Mouse (Mus musculus): ENCODE measurements around the gene Cdca7l. TPM values are rescaled to one million over a fixed set of nuclear protein-coding genes. Genes with fewer than 3 reads are reported as not detected.
"Not testable (repeated sequence)": the region's sequence is repeated elsewhere in the genome, so short reads cannot be mapped to it uniquely, and the experiment has no call there.

The Cdca7l gene
- polyA plus RNA-seq (2015; fragmentation: Nextera tagmentation; extraction: Ambion mirVana) = 3.6 and 4.8 TPM in 2 replicates

DNA sequence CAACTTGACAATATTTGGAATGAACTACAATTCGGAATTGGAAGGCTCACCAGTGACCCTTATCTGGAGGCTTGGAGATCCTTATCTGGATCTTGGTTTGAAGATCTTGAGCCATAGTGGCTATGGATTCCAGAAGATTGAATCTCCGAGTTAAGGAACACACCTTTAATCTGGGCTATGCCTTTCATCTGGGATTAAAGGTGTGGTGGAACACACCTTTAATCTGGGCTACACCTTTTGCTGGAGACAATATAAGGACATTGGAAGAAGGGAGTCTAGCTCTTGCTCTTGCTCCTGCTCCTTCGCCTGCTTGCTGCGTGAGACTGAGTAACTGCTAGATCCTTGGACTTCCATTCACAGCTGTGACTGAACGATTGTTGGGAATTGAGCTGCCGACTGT lies at the start of gene Cdca7l:
TSS of gene Cdca7l (plus strand) at position 301 of the 400 bp plus-strand sequence.
- H3K9me3 ChIP-seq (replicated peaks; ENCODE audit: control insufficient read depth, low read length, poor library complexity, severe bottlenecking); H3K36me3 ChIP-seq (ENCODE audit: control insufficient read depth, insufficient read depth, low read length); H3K27ac ChIP-seq (ENCODE audit: low read length); H3K4me2 ChIP-seq (ENCODE audit: low read length); H3K9ac ChIP-seq (ENCODE audit: low read depth, low read length); ATAC-seq; H3K27me3 ChIP-seq (ENCODE audit: control insufficient read depth, insufficient read depth, low read depth, low read length); H3K4me3 ChIP-seq (ENCODE audit: low read depth, low read length): not testable (repeated sequence)
- no CpG with 5 or more reads among the region's 6 CpGs for WGBS
- H3K4me1 ChIP-seq (ENCODE audit: control insufficient read depth, insufficient read depth, low read length) = peaks cover 22% of the 10 kb centered on the region

DNA sequence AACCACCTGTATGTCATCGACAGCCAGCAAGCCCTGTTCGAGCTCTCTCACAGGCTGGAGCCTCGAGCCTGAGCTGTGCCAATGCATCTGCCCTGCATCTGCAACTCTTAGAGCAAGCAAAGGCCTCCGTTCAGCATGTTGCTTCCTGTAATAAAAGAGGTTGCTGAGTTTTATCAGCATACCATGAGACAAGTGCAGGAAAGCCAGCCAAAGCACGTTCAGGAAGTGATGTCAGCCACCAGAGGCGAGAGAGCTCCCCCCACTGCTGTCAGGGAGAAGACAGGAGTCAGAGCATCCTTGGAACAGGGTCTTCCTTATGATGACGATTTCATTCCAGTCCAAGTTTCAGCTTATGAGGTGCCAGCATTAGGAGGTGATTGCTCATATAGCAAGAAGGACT lies 48.1 kb upstream of the Cdca7l start:
- Histone ChIP-seq H3K4me2 (ENCODE audit: low read length) (no peak overlapping the region), H3K36me3 (ENCODE audit: control insufficient read depth, insufficient read depth, low read length) (peaks cover 17% of the 10 kb centered on the region; the same call in 1 of the 2 replicates), H3K9me3 (replicated peaks; ENCODE audit: control insufficient read depth, low read length, poor library complexity, severe bottlenecking) (no peaks in the 10 kb centered on the region), H3K4me3 (ENCODE audit: low read depth, low read length) (no peak overlapping the region), H3K27me3 (ENCODE audit: control insufficient read depth, insufficient read depth, low read depth, low read length) (no peaks in the 10 kb centered on the region), H3K9ac (ENCODE audit: low read depth, low read length) (no peak overlapping the region), H3K27ac (ENCODE audit: low read length) (no peak overlapping the region), H3K4me1 (ENCODE audit: control insufficient read depth, insufficient read depth, low read length) (peaks cover 18% of the 10 kb centered on the region)
- no peak for ATAC-seq
- 84% methylated on average over 7 of the region's 7 CpGs for WGBS

DNA sequence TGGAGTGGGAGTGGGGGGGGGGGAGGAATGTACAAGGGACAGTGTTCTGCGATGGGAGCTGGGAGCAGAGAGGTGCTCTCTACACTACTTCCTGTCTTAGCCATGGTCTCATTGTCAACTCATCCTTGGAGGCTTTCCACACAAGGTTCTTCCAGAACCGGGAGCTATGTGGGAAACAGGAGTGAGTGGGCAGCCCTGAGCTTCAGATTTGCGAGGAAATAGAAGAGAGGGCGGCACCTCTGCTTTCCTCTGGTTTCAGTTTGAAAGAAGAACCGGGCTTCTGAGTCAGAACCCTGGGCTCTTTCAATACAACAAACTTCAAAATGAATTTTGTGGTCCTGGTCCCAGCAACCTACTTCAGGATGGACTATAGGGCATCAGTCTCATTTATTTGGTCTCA lies 43.7 kb upstream of the Cdca7l start:
- H3K9me3 ChIP-seq (replicated peaks; ENCODE audit: control insufficient read depth, low read length, poor library complexity, severe bottlenecking) = no peaks in the 10 kb centered on the region
- no peak overlapping the region for H3K4me2 ChIP-seq (ENCODE audit: low read length)
- ATAC-seq = no peak
- no peak overlapping the region for H3K9ac ChIP-seq (ENCODE audit: low read depth, low read length)
- H3K27me3 ChIP-seq (ENCODE audit: control insufficient read depth, insufficient read depth, low read depth, low read length) = no peaks in the 10 kb centered on the region
- peaks cover 12% of the 10 kb centered on the region; the same call in 1 of the 2 replicates for H3K36me3 ChIP-seq (ENCODE audit: control insufficient read depth, insufficient read depth, low read length)
- WGBS = 93% methylated on average over 5 of the region's 5 CpGs
- no peak overlapping the region for H3K4me3 ChIP-seq (ENCODE audit: low read depth, low read length)
- H3K4me1 ChIP-seq (ENCODE audit: control insufficient read depth, insufficient read depth, low read length) = peaks cover 11% of the 10 kb centered on the region
- H3K27ac ChIP-seq (ENCODE audit: low read length) = no peak overlapping the region

DNA sequence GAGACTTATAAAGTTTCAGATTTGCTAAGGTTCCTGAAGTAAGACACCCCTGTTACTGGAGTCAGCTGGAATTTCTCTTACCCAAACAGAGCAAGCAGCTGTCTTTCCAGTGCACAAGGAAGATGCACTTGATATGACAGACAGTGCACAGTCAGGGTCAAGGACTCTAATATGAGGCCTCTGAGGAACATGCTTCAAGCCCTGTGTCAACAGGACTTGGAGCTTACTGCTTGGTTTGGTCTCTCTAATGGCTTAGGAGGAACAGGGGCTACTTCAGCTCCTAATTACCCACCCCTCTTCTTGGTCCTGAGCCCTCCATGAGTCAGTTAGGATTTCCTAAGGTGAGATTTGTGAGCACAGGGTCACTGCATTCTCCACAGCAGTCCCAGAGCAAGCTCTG lies 43.2 kb upstream of the Cdca7l start:
- peaks cover 11% of the 10 kb centered on the region; the same call in 1 of the 2 replicates for H3K36me3 ChIP-seq (ENCODE audit: control insufficient read depth, insufficient read depth, low read length)
- no peak for ATAC-seq
- peaks cover 11% of the 10 kb centered on the region for H3K4me1 ChIP-seq (ENCODE audit: control insufficient read depth, insufficient read depth, low read length)

DNA sequence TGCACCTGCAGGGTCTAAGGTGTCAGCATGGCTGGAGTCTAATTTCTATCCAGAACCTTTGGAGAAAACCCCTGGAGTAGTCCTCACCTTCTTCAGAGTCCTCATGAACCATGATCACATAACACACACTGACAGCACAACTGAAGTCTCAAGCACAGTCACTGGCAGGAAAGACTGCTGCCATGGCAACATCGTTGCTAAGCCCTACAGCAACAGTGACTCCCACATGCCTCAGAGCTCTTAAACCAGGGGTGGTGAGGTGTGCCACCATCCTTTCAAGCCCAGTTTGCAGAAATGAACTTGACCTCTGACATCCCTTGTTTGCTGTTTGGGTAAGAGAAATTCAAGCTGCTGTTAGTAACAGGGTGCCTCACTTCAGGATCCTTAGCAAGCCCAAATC lies 42.4 kb upstream of the Cdca7l start:
- no peak overlapping the region for H3K4me2 ChIP-seq (ENCODE audit: low read length)
- no peaks in the 10 kb centered on the region for H3K27me3 ChIP-seq (ENCODE audit: control insufficient read depth, insufficient read depth, low read depth, low read length)
- H3K4me3 ChIP-seq (ENCODE audit: low read depth, low read length) = no peak overlapping the region
- peak; percentile 82 for ATAC-seq
- H3K36me3 ChIP-seq (ENCODE audit: control insufficient read depth, insufficient read depth, low read length) = peaks cover 5% of the 10 kb centered on the region; the same call in 1 of the 2 replicates
- peaks cover 11% of the 10 kb centered on the region for H3K4me1 ChIP-seq (ENCODE audit: control insufficient read depth, insufficient read depth, low read length)
- H3K27ac ChIP-seq (ENCODE audit: low read length) = peak overlapping the region; percentile 18; the same call in 1 of the 2 replicates
- no peaks in the 10 kb centered on the region for H3K9me3 ChIP-seq (replicated peaks; ENCODE audit: control insufficient read depth, low read length, poor library complexity, severe bottlenecking)
- WGBS = 26% methylated on average over 1 of the region's 1 CpGs
- H3K9ac ChIP-seq (ENCODE audit: low read depth, low read length) = no peak overlapping the region

More for the DNA sequence above, 43.2 kb upstream of the Cdca7l start:
- H3K27ac ChIP-seq (ENCODE audit: low read length) = no peak overlapping the region
- H3K9me3 ChIP-seq (replicated peaks; ENCODE audit: control insufficient read depth, low read length, poor library complexity, severe bottlenecking) = no peaks in the 10 kb centered on the region
- no peak overlapping the region for H3K4me3 ChIP-seq (ENCODE audit: low read depth, low read length)
- no peak overlapping the region for H3K4me2 ChIP-seq (ENCODE audit: low read length)
- H3K9ac ChIP-seq (ENCODE audit: low read depth, low read length) = no peak overlapping the region
- no peaks in the 10 kb centered on the region for H3K27me3 ChIP-seq (ENCODE audit: control insufficient read depth, insufficient read depth, low read depth, low read length)

GRCm38 (mm10) chr12:117763247-117763646 lies 40.8 kb upstream of the Cdca7l start:
- no peaks in the 10 kb centered on the region for H3K9me3 ChIP-seq (replicated peaks; ENCODE audit: control insufficient read depth, low read length, poor library complexity, severe bottlenecking)
- H3K4me1 ChIP-seq (ENCODE audit: control insufficient read depth, insufficient read depth, low read length) = peaks cover 11% of the 10 kb centered on the region
- WGBS = 85% methylated on average over 3 of the region's 3 CpGs
- H3K27ac ChIP-seq (ENCODE audit: low read length) = no peak overlapping the region
- H3K4me3 ChIP-seq (ENCODE audit: low read depth, low read length) = no peak overlapping the region
- ATAC-seq = no peak
- H3K36me3 ChIP-seq (ENCODE audit: control insufficient read depth, insufficient read depth, low read length) = peaks cover 2% of the 10 kb centered on the region; the same call in 1 of the 2 replicates
- H3K27me3 ChIP-seq (ENCODE audit: control insufficient read depth, insufficient read depth, low read depth, low read length) = no peaks in the 10 kb centered on the region
- no peak overlapping the region for H3K4me2 ChIP-seq (ENCODE audit: low read length)
- no peak overlapping the region for H3K9ac ChIP-seq (ENCODE audit: low read depth, low read length)

- H3K9me3 ChIP-seq (replicated peaks; ENCODE audit: control insufficient read depth, low read length, poor library complexity, severe bottlenecking) = no peaks in the 10 kb centered on the region
- H3K36me3 ChIP-seq (ENCODE audit: control insufficient read depth, insufficient read depth, low read length) = 0 out of 2 replicates have a peak, but pooled peaks cover under 1% of the 10 kb centered on the region
- H3K27ac ChIP-seq (ENCODE audit: low read length) = no peak overlapping the region
- peaks cover 11% of the 10 kb centered on the region for H3K4me1 ChIP-seq (ENCODE audit: control insufficient read depth, insufficient read depth, low read length)
- ATAC-seq = no peak
- H3K9ac ChIP-seq (ENCODE audit: low read depth, low read length) = no peak overlapping the region
- H3K27me3 ChIP-seq (ENCODE audit: control insufficient read depth, insufficient read depth, low read depth, low read length) = no peaks in the 10 kb centered on the region
- H3K4me2 ChIP-seq (ENCODE audit: low read length) = no peak overlapping the region
- no peak overlapping the region for H3K4me3 ChIP-seq (ENCODE audit: low read depth, low read length)
- 9% methylated on average over 7 of the region's 7 CpGs for WGBS
Observed at GRCm38 (mm10) chr12:117764839-117765238, 39.2 kb upstream of the Cdca7l start.

- ATAC-seq = peak; percentile 61
- 3% methylated on average over 5 of the region's 5 CpGs for WGBS
- H3K4me3 ChIP-seq (ENCODE audit: low read depth, low read length) = no peak overlapping the region
- H3K9me3 ChIP-seq (replicated peaks; ENCODE audit: control insufficient read depth, low read length, poor library complexity, severe bottlenecking) = no peaks in the 10 kb centered on the region
- H3K9ac ChIP-seq (ENCODE audit: low read depth, low read length) = no peak overlapping the region
- H3K4me1 ChIP-seq (ENCODE audit: control insufficient read depth, insufficient read depth, low read length) = no peaks in the 10 kb centered on the region
- no peaks in the 10 kb centered on the region for H3K27me3 ChIP-seq (ENCODE audit: control insufficient read depth, insufficient read depth, low read depth, low read length)
- H3K36me3 ChIP-seq (ENCODE audit: control insufficient read depth, insufficient read depth, low read length) = no peaks in the 10 kb centered on the region
- no peak overlapping the region for H3K4me2 ChIP-seq (ENCODE audit: low read length)
- H3K27ac ChIP-seq (ENCODE audit: low read length) = no peak overlapping the region
Observed at GRCm38 (mm10) chr12:117769113-117769512, 35.0 kb upstream of the Cdca7l start.

- H3K27ac ChIP-seq (ENCODE audit: low read length) = no peak overlapping the region
- H3K4me2 ChIP-seq (ENCODE audit: low read length) = no peak overlapping the region
- no peak for ATAC-seq
- H3K36me3 ChIP-seq (ENCODE audit: control insufficient read depth, insufficient read depth, low read length) = no peaks in the 10 kb centered on the region
- no peaks in the 10 kb centered on the region for H3K4me1 ChIP-seq (ENCODE audit: control insufficient read depth, insufficient read depth, low read length)
- H3K27me3 ChIP-seq (ENCODE audit: control insufficient read depth, insufficient read depth, low read depth, low read length) = no peaks in the 10 kb centered on the region
- no peak overlapping the region for H3K9ac ChIP-seq (ENCODE audit: low read depth, low read length)
- no peak overlapping the region for H3K4me3 ChIP-seq (ENCODE audit: low read depth, low read length)
- WGBS = 44% methylated on average over 2 of the region's 2 CpGs
- H3K9me3 ChIP-seq (replicated peaks; ENCODE audit: control insufficient read depth, low read length, poor library complexity, severe bottlenecking) = no peaks in the 10 kb centered on the region
Observed at GRCm38 (mm10) chr12:117770211-117770610, 33.9 kb upstream of the Cdca7l start.

All from midbrain, embryonic 16.5 days (tissue).